Mouse (Mus musculus) limb, embryonic 11.5 days (tissue): ENCODE data around the gene Cks2. TPM values are rescaled to one million over a fixed set of nuclear protein-coding genes. Genes with fewer than 3 reads are reported as not detected.
A peak's percentile ranks its signal among the peaks of the same experiment; 100 is the strongest.

Source experiments
- ATAC-seq: fragments of 200-750 bp; cut with Nextera tagmentation; 2 replicates; pipeline ENCODE4 v1.8.0; 2017; ENCODE audit warnings: low read depth; ENCODE audit not compliant: insufficient number of reproducible peaks, low FRiP score, low TSS enrichment
- DNase-seq: peaks from one replicate; pipeline ENCODE4 v3.0.0-alpha.2; 2015; ENCODE audit warnings: low spot score
- H3K27ac ChIP-seq: fragments of 300-500 bp; sonication (generic); replicated peaks from 2 replicates; pipeline ENCODE4 v1.5.1; 2014; ENCODE audit warnings: low read depth, mild to moderate bottlenecking, low read length
- H3K27me3 ChIP-seq: fragments of 300-500 bp; sonication (generic); 2 replicates; pipeline ENCODE4 v1.6.1; 2014; ENCODE audit warnings: mild to moderate bottlenecking, low read length, mixed read lengths; ENCODE audit not compliant: control insufficient read depth, insufficient read depth
- H3K36me3 ChIP-seq: fragments of 300-500 bp; sonication (generic); 2 replicates; pipeline ENCODE4 v1.6.1; 2014; ENCODE audit warnings: mild to moderate bottlenecking, low read length, moderate library complexity, mixed read lengths; ENCODE audit not compliant: control insufficient read depth, insufficient read depth
- H3K4me1 ChIP-seq: fragments of 300-500 bp; sonication (generic); 2 replicates; pipeline ENCODE4 v1.6.1; 2014; ENCODE audit warnings: low read length, mixed read lengths; ENCODE audit not compliant: control insufficient read depth, insufficient read depth
- H3K4me2 ChIP-seq: fragments of 300-500 bp; sonication (generic); 2 replicates; pipeline ENCODE4 v1.6.1; 2014; ENCODE audit warnings: low read depth, mild to moderate bottlenecking, moderate library complexity; ENCODE audit not compliant: severe bottlenecking
- H3K4me3 ChIP-seq: fragments of 300-500 bp; sonication (generic); 2 replicates; pipeline ENCODE4 v1.5.1; 2014; ENCODE audit warnings: low read depth, low read length
- H3K9ac ChIP-seq: fragments of 300-500 bp; sonication (generic); 2 replicates; pipeline ENCODE4 v1.6.1; 2014; ENCODE audit warnings: mild to moderate bottlenecking, low read length
- H3K9me3 ChIP-seq: fragments of 300-500 bp; sonication (generic); 2 replicates; pipeline ENCODE4 v1.6.1; 2016; ENCODE audit warnings: low read length; ENCODE audit not compliant: control insufficient read depth
- WGBS: fragments of 180-500 bp; shearing (Covaris S2); extraction: QIAGEN DNeasy Blood & Tissue Kit; methylation state at CpG from one replicate; pipeline ENCODE4 v1.1.7; 2014; 5-methylcytosine and 5-hydroxymethylcytosine counted together
- polyA plus RNA-seq: library from polyadenylated mRNA; unstranded; fragments of >200 nt; fragmentation: Nextera tagmentation; extraction: Ambion mirVana; gene quantifications from 2 replicates; pipeline ENCODE4 v1.2.1, GENCODE M21; 2014

Gene Cks2
- polyA plus RNA-seq, 1 experiment from 2014 or later: 467 TPM

- H3K9me3 ChIP-seq: no peaks in the 10 kb centered on the region
These were observed 840 bp downstream of the Cks2 start for GRCm38 (mm10) chr13:51645872-51646271.

GRCm38 (mm10) chr13:51646362-51647027 is 1.5 kb downstream of the Cks2 start:
- Histone ChIP-seq H3K4me2 (peak overlapping the region; percentile 49), H3K36me3 (no peaks in the 10 kb centered on the region; the same call in 1 of the 2 replicates), H3K27ac (no peak overlapping the region), H3K9ac (0 out of 2 replicates have a peak overlapping the region, but pooled peaks have one; percentile 38), H3K4me3 (peak overlapping the region; percentile 61), H3K4me1 (peaks cover 7% of the 10 kb centered on the region; the same call in 1 of the 2 replicates), H3K27me3 (no peaks in the 10 kb centered on the region), H3K9me3 (no peaks in the 10 kb centered on the region)
- DNase-seq (no peak), ATAC-seq (no peak)
- 26% methylated on average over 3 of the region's 3 CpGs for WGBS

More at GRCm38 (mm10) chr13:51645872-51646271, 840 bp downstream of the Cks2 start:
- under 1% methylated on average over 7 of the region's 7 CpGs for WGBS
- Histone ChIP-seq H3K27me3 (no peaks in the 10 kb centered on the region), H3K9ac (peak overlapping the region; percentile 85), H3K4me1 (peaks cover 3% of the 10 kb centered on the region; the same call in 1 of the 2 replicates), H3K36me3 (no peaks in the 10 kb centered on the region), H3K4me2 (peak overlapping the region; percentile 47), H3K4me3 (peak overlapping the region; percentile 61), H3K27ac (peak overlapping the region; percentile 30)
- ATAC-seq (no peak), DNase-seq (peak; percentile 45)

- H3K27me3 ChIP-seq: no peaks in the 10 kb centered on the region
- no peak for ATAC-seq
- H3K9ac ChIP-seq: no peak overlapping the region
- H3K4me3 ChIP-seq: no peak overlapping the region
- peaks cover 7% of the 10 kb centered on the region; the same call in 1 of the 2 replicates for H3K4me1 ChIP-seq
- WGBS: 91% methylated on average over 3 of the region's 3 CpGs
- peak overlapping the region; percentile 49; the same call in 1 of the 2 replicates for H3K4me2 ChIP-seq
- DNase-seq: no peak
- no peaks in the 10 kb centered on the region for H3K9me3 ChIP-seq
- no peaks in the 10 kb centered on the region; the same call in 1 of the 2 replicates for H3K36me3 ChIP-seq
- H3K27ac ChIP-seq: no peak overlapping the region
These were observed 2.7 kb downstream of the Cks2 start for GRCm38 (mm10) chr13:51647770-51648169.

GRCm38 (mm10) chr13:51648237-51648636 is 3.2 kb downstream of the Cks2 start:
- Histone ChIP-seq H3K4me1 (peaks cover 7% of the 10 kb centered on the region; the same call in 1 of the 2 replicates), H3K4me2 (no peak overlapping the region), H3K27me3 (no peaks in the 10 kb centered on the region), H3K27ac (no peak overlapping the region), H3K36me3 (no peaks in the 10 kb centered on the region; the same call in 1 of the 2 replicates), H3K9me3 (no peaks in the 10 kb centered on the region), H3K9ac (no peak overlapping the region), H3K4me3 (no peak overlapping the region)
- DNase-seq (no peak), ATAC-seq (no peak)
- WGBS: 95% methylated on average over 4 of the region's 4 CpGs

- Histone ChIP-seq H3K4me1 (peaks cover 7% of the 10 kb centered on the region; the same call in 1 of the 2 replicates), H3K4me3 (no peak overlapping the region), H3K9ac (no peak overlapping the region), H3K4me2 (no peak overlapping the region), H3K9me3 (no peaks in the 10 kb centered on the region), H3K27me3 (no peaks in the 10 kb centered on the region), H3K27ac (no peak overlapping the region), H3K36me3 (no peaks in the 10 kb centered on the region; the same call in 1 of the 2 replicates)
- WGBS: 71% methylated on average over 1 of the region's 1 CpGs
- no peak for DNase-seq
- no peak for ATAC-seq
These were observed 4.7 kb downstream of the Cks2 start for GRCm38 (mm10) chr13:51649740-51650139.

- 0 out of 2 replicates have a peak within 1 kb of the TSS, but pooled peaks have one; percentile 68 for H3K27ac ChIP-seq
- H3K4me3 ChIP-seq: peak within 1 kb of the TSS; percentile 67
- ATAC-seq: peak; percentile 87
- H3K27me3 ChIP-seq: no peaks in the 10 kb centered on the region
- peak; percentile 93 for DNase-seq
- peak within 1 kb of the TSS; percentile 79 for H3K9ac ChIP-seq
- H3K4me1 ChIP-seq: peaks cover 7% of the 10 kb centered on the region; the same call in 1 of the 2 replicates
- H3K36me3 ChIP-seq: peaks cover 1% of the 10 kb centered on the region; the same call in 1 of the 2 replicates
- under 1% methylated on average over 69 of the region's 69 CpGs for WGBS
- no peaks in the 10 kb centered on the region for H3K9me3 ChIP-seq
- H3K4me2 ChIP-seq: peak within 1 kb of the TSS; percentile 72
These were observed 6.5 kb downstream of the Cks2 start, which contains the start of gene Secisbp2 for GRCm38 (mm10) chr13:51651408-51652064. Gene Secisbp2 (plus strand): TSS chr13:51651697.

GRCm38 (mm10) chr13:51653159-51653558 is 8.1 kb downstream of the Cks2 start:
- ATAC-seq (no peak), DNase-seq (no peak)
- Histone ChIP-seq H3K4me1 (peaks cover 4% of the 10 kb centered on the region; the same call in 1 of the 2 replicates), H3K9ac (no peak overlapping the region), H3K4me2 (no peak overlapping the region), H3K36me3 (peaks cover 5% of the 10 kb centered on the region; the same call in 1 of the 2 replicates), H3K9me3 (no peaks in the 10 kb centered on the region), H3K27ac (no peak overlapping the region), H3K27me3 (no peaks in the 10 kb centered on the region), H3K4me3 (no peak overlapping the region)
- 95% methylated on average over 6 of the region's 6 CpGs for WGBS

GRCm38 (mm10) chr13:51653961-51654360 is 8.9 kb downstream of the Cks2 start:
- ATAC-seq: no peak
- H3K27me3 ChIP-seq: no peaks in the 10 kb centered on the region
- no peaks in the 10 kb centered on the region for H3K9me3 ChIP-seq
- no peak overlapping the region for H3K4me2 ChIP-seq
- no peak for DNase-seq
- no peak overlapping the region for H3K4me3 ChIP-seq
- H3K4me1 ChIP-seq: peaks cover 4% of the 10 kb centered on the region; the same call in 1 of the 2 replicates
- WGBS: 96% methylated on average over 9 of the region's 9 CpGs
- H3K36me3 ChIP-seq: peaks cover 5% of the 10 kb centered on the region; the same call in 1 of the 2 replicates
- H3K27ac ChIP-seq: no peak overlapping the region
- H3K9ac ChIP-seq: no peak overlapping the region
